Mouse (Mus musculus) G1E (cell line): ENCODE measurements around the gene Trappc10. TPM values are rescaled to one million over a fixed set of nuclear protein-coding genes. Genes with fewer than 3 reads are reported as not detected.
"Not testable (repeated sequence)": the region's sequence is repeated elsewhere in the genome, so short reads cannot be mapped to it uniquely, and the experiment has no call there.

Experiments used
- ATAC-seq: 2 replicates; pipeline ENCODE4 v1.8.0; 2016; ENCODE audit warnings: mild to moderate bottlenecking; ENCODE audit not compliant: insufficient number of reproducible peaks, poor library complexity, low FRiP score, severe bottlenecking; ENCODE audit errors: extremely low read depth
- DNase-seq: peaks from one replicate; pipeline ENCODE4 v3.0.0; 2012; ENCODE audit warnings: low spot score
- H3K27me3 ChIP-seq: 2 replicates; pipeline ENCODE4 v1.6.1; 2012; ENCODE audit warnings: mild to moderate bottlenecking, low read length, inconsistent platforms; ENCODE audit not compliant: insufficient read depth
- H3K36me3 ChIP-seq: replicated peaks from 2 replicates; pipeline ENCODE3; 2012; ENCODE audit warnings: mild to moderate bottlenecking, inconsistent platforms
- H3K4me1 ChIP-seq: 2 replicates; pipeline ENCODE4 v1.6.1; 2012; ENCODE audit warnings: low read depth, low read length, inconsistent platforms, mixed read lengths; ENCODE audit not compliant: insufficient read depth
- H3K4me3 ChIP-seq: 2 replicates; pipeline ENCODE4 v1.5.1; 2012; ENCODE audit warnings: low read depth, mild to moderate bottlenecking, inconsistent platforms, low read length, moderate library complexity, mixed read lengths
- H3K9me3 ChIP-seq: replicated peaks from 2 replicates; pipeline ENCODE4 v1.6.1; 2012; ENCODE audit warnings: inconsistent platforms
- CTCF ChIP-seq: IDR thresholded peaks from 2 replicates; pipeline ENCODE4 v1.5.1; 2012; ENCODE audit warnings: low read depth, low read length, inconsistent platforms, mixed read lengths
- GATA1 ChIP-seq: IDR thresholded peaks from 2 replicates; pipeline ENCODE4 v1.6.1; 2012; ENCODE audit warnings: borderline replicate concordance, low read length, inconsistent platforms, mixed read lengths
- GATA2 ChIP-seq: IDR thresholded peaks from 2 replicates; pipeline ENCODE4 v1.6.1; 2012; ENCODE audit warnings: low read depth, low read length, inconsistent platforms, borderline replicate concordance
- POLR2AphosphoS5 ChIP-seq: IDR thresholded peaks from 2 replicates; pipeline ENCODE4 v1.6.1; 2012; ENCODE audit warnings: low read depth, low read length, inconsistent platforms; ENCODE audit not compliant: insufficient replicate concordance
- TAL1 ChIP-seq: conservative IDR thresholded peaks from 2 replicates; pipeline ENCODE4 v1.6.1; 2012; ENCODE audit warnings: low read depth, low read length, inconsistent platforms, mixed read lengths
- polyA plus RNA-seq: library from polyadenylated mRNA; stranded (reverse); fragments of >175 nt; gene quantifications from 2 replicates; pipeline ENCODE4 v1.2.3, GENCODE M21; 2012
- total RNA-seq, 2 experiments: library from RNA; stranded (forward) in 1 of 2; stranded (reverse) in 1 of 2; fragments of 200-1000 nt in 1 of 2; fragments of >200 nt in 1 of 2; fragmentation: Nextera tagmentation in 1 of 2; gene quantifications; 2 replicates each; pipeline ENCODE4 v1.2.3; 2014 to 2017

Gene Trappc10
- total and polyA plus RNA-seq, 3 experiments = 30.2 to 93.6 (median 54.7) TPM

DNA sequence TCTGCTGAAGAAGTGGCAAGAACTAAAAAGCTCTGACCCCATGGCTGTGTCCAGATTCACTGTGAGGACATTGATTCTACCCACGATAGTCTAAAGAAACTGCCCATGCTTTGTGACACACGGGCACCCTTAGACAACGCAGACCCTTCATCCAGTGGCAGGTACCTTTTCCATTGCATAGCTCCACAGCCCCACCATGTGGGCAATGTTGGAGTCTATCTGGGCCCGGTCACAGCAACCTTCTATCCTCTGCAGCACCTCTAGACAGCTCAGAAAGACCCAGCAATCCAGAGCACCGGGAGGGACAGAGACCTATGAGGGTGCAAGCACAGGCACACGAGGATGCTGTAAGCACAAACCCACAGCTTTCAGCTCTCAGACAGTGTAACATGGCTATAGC, 33.1 kb downstream of the Trappc10 start:
- Histone ChIP-seq H3K9me3 (no peaks in the 10 kb centered on the region), H3K27me3 (no peaks in the 10 kb centered on the region), H3K4me3 (no peak overlapping the region), H3K36me3 (peaks cover 99% of the 10 kb centered on the region), H3K4me1 (no peaks in the 10 kb centered on the region)
- no peak for ATAC-seq
- TF ChIP-seq TAL1 (no peak), CTCF (0 out of 2 replicates have a peak, but pooled peaks have one; percentile 4)
- DNase-seq = no peak

DNA sequence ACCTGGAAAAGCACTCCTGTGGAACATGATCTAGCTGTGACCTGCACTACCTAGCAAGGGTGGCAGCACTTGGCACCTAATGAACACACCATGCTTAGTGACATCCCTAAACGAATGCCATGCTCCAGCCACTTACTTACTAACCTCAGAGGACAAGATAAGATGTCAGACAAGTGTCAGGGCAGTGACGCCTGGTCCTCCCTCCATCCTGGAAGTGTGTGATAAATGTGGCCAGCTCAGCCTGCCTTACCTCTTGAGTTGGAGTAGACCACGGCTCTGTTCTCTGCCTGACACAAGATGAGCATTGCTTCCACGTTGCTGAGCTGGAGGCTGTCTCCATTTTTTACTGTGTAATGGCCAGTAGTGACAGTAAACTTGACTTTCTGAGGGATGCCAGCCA, 43.3 kb downstream of the Trappc10 start:
- ATAC-seq (no peak), DNase-seq (no peak)
- Histone ChIP-seq H3K9me3 (no peaks in the 10 kb centered on the region), H3K4me3 (no peak overlapping the region), H3K27me3 (no peaks in the 10 kb centered on the region), H3K36me3 (peaks cover 100% of the 10 kb centered on the region), H3K4me1 (no peaks in the 10 kb centered on the region)
- no peak for TF ChIP-seq TAL1
- no peak for TF ChIP-seq CTCF
- no peak for TF ChIP-seq GATA1
- TF ChIP-seq POLR2AphosphoS5 = no peak
- TF ChIP-seq GATA2 = no peak

DNA sequence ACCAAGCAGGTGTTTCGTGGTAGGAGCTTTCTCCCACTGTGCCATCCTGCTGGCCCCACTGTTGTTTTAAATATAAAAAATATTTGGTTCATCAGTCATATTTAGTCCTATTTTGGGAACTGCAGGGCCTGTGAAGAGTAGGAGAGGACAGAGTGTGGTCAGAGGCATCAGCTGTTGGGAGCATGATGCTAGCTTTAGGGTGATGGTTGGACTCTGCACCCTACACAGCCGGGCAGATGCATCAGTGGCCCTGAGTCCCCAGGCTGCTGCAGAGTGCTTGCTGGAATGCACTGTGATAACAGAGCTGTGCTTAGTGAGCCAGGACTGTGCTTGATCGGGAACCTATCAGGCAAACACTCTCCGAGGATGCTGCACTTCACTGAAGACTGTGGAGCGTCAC, 51.5 kb downstream of the Trappc10 start:
- Histone ChIP-seq H3K4me3 (no peak overlapping the region), H3K36me3 (peaks cover 100% of the 10 kb centered on the region), H3K4me1 (no peaks in the 10 kb centered on the region), H3K9me3 (no peaks in the 10 kb centered on the region), H3K27me3 (no peaks in the 10 kb centered on the region)
- DNase-seq (no peak), ATAC-seq (no peak)
- TF ChIP-seq GATA2 = no peak
- TF ChIP-seq POLR2AphosphoS5 = no peak
- TF ChIP-seq CTCF = no peak
- TF ChIP-seq GATA1 = no peak
- no peak for TF ChIP-seq TAL1

DNA sequence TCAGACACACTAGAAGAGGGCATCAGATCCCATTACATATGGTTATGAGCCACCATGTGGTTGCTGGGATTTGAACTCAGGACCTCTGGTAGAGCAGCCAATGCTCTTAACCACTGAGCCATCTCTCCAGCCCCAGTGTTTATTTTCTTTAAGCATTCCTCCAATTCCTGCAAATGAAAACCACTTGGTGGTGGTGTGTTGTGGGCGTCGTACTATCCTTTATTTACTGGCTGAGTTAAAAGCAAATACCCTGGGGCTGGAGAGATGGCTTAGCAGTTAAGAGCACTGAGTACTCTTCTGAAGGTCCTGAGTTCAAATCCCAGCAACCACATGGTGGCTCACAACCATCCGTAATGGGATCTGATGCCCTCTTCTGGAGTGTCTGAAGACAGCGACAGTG, 58.4 kb downstream of the Trappc10 start:
- H3K36me3 ChIP-seq = peaks cover 77% of the 10 kb centered on the region
- H3K27me3 ChIP-seq, ATAC-seq, H3K4me3 ChIP-seq, H3K9me3 ChIP-seq, DNase-seq: not testable (repeated sequence)
- peaks cover 34% of the 10 kb centered on the region for H3K4me1 ChIP-seq

DNA sequence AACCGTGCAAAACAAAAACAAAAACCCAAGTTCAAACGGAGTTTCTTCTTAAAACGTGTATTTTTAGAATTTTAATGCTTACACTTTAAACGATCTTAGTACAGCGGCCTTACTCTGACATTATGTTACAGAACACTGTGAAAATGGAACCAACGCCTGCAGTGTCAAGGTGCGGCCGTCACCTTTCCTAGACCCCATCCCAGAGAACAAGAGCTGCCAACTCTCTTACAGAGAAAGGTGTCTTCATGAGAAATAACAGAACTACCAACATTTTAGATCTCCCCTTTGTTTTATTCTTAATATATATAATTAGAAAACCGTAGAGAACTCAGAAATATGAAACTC, 59.1 kb downstream of the Trappc10 start:
- peaks cover 77% of the 10 kb centered on the region for H3K36me3 ChIP-seq
- peaks cover 34% of the 10 kb centered on the region for H3K4me1 ChIP-seq
- no peaks in the 10 kb centered on the region for H3K27me3 ChIP-seq
- H3K4me3 ChIP-seq = peak overlapping the region; percentile 87
- H3K9me3 ChIP-seq = no peaks in the 10 kb centered on the region
- DNase-seq = no peak
- TF ChIP-seq CTCF = no peak
- TF ChIP-seq POLR2AphosphoS5 = no peak
- TF ChIP-seq TAL1 = no peak
- TF ChIP-seq GATA1 = no peak
- TF ChIP-seq GATA2 = no peak
- peak; percentile 29 for ATAC-seq

DNA sequence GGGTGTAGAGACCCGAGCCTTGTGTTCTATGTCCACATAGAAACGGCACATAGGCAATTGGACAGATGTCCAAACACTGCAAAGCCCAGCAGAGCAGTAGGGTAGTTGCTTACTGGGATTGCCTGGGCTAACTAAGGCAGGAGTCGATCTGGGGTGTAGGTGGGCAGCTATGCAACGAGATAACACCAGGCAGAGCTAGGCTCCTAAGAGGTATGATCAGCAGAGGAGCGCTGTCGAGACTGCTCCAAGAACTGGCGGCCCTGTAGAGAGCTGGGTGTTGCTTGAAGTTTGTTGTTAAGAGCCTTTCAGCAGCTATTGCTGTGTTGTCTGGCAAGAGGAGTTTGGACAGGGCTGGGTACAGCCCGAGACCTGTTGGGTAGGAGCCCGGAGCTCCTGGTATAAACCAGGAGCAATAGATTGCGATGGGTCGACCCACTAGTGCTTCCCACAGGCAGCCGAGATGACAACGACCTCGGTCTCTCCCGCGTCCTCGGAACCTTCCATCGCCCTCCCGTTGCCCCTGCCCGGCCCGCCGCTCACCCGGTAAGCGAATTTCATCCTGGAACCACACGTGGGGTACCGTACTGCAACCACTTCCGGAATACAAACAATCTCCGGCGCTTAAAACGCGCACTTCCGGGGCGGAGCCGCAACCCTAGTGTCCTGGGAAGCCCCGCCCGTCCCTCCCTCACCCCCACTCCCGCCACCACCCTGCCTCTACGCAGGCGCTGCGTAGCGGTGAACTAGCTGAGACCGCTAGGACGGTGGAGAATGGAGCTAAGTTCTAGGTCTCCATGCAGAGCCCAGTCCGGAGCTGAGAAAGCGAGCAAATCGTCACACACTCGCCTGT, 59.7 kb downstream of the Trappc10 start, which contains the start of gene Pwp2:
TSS of gene Pwp2 (minus strand) at position 619 of the 850 bp plus-strand sequence.
- Histone ChIP-seq H3K4me1 (peaks cover 34% of the 10 kb centered on the region), H3K36me3 (peaks cover 77% of the 10 kb centered on the region), H3K4me3 (peak within 1 kb of the TSS; percentile 87), H3K9me3 (no peaks in the 10 kb centered on the region), H3K27me3 (no peaks in the 10 kb centered on the region)
- peak; percentile 90 for ATAC-seq
- no peak for TF ChIP-seq CTCF
- no peak for TF ChIP-seq GATA2
- TF ChIP-seq TAL1 = no peak
- no peak for TF ChIP-seq GATA1
- TF ChIP-seq POLR2AphosphoS5 = no peak
- DNase-seq = peak; percentile 98

DNA sequence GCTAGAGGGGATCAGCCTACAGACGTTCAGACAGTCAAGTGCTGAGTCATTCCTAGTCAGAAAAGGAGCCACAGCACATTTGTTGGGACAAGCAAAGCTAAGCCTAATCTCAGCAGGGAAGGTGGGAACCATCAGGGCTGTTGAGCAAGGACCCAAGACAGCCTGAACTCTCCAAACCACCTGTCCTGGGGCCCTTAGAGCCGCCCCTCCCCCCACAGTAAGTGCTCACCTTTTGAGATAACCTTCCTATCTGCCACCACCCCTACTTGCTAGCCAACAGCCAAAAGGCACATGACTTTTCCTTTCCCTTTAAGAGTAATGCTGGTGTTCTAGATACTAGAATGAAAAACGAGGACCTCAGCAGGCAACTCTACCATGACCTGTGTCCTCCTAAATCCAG, 60.9 kb downstream of the Trappc10 start:
- no peak for ATAC-seq
- TF ChIP-seq CTCF (no peak), TAL1 (no peak), GATA1 (no peak), POLR2AphosphoS5 (no peak), GATA2 (no peak)
- H3K9me3 ChIP-seq = no peaks in the 10 kb centered on the region
- H3K36me3 ChIP-seq = peaks cover 77% of the 10 kb centered on the region
- DNase-seq = no peak
- H3K27me3 ChIP-seq = no peaks in the 10 kb centered on the region
- H3K4me1 ChIP-seq = peaks cover 34% of the 10 kb centered on the region
- peak overlapping the region; percentile 87; the same call in 1 of the 2 replicates for H3K4me3 ChIP-seq
